Mouse (Mus musculus): ENCODE results near the gene Clec4b1.
"Not testable (repeated sequence)": the region's sequence is repeated elsewhere in the genome, so short reads cannot be mapped to it uniquely, and the experiment has no call there.

Gene Clec4b1

GRCm38 (mm10) chr6:123049742-123050372 is at the start of gene Clec4b1:
TSS of gene Clec4b1 (plus strand) at chr6:123049962.
- no peak for DNase-seq (ENCODE audit: low read depth, low spot score)

DNA sequence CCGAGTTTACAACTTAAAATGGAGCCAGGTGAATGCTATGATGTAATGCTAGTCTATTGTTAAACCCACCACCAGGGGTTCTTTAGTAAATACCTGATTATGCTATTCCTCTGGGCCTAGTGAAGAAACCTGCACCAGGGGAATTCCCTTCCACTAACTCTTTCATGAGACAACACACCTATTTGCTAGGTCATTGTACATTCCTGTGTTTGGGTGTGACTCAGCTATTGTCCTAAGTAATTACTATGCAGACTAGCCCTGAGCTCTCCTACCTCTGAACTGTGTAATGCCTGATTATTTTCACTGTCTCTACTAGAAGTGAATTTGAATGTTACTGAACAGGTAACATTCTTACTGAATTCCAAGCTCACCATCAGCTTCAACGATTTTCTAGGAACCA is 45.1 kb upstream of the Clec4b1 start:
- not testable (repeated sequence) for DNase-seq (ENCODE audit: low read depth, low spot score)

GRCm38 (mm10) chr6:123005591-123005990 is 44.2 kb upstream of the Clec4b1 start:
- DNase-seq (ENCODE audit: low read depth, low spot score), result no peak

DNA sequence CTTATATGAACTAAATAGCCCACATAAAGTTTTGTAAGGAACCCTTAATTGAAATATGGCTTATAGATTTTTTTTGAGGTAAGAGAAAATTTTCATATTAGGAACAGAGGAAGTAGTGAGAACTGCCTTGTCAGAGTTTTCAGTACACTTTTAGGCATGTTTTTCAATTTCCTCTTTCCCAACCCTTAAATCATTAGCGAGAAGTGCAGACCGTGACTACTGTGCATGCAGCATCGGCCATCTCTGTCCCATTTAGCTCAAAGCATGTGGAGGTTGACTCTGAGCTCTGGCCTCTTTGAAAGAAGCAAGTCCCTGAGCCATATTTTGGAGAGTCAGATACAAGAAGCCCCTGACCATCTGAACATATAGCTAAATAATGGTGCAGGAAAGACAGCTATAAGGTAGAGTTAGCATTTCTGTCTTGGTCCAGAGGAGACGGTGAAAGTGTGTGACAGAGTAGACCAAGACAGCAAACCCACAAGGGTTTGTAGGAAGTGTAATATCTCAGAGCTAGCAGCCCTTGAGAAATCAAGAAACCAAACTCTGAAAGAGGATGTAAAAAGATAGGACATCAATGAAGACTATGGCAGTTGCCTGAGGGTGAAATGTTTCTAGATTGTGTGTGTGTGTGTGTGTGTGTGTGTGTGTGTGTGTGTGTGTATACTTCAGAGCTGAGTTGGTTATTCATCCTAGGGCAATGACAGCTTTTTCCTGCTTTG is 45.5 kb downstream of the Clec4b1 start:
- DNase-seq (ENCODE audit: low read depth, low spot score), result no peak

- DNase-seq (ENCODE audit: low read depth, low spot score), result not testable (repeated sequence)
These were observed 56.4 kb downstream of the Clec4b1 start, which contains the start of gene Clec4a2 for GRCm38 (mm10) chr6:123106128-123106527. TSS of gene Clec4a2 (plus strand) at chr6:123106428.

All from embryo, embryonic 11.5 days (tissue).